Mouse (Mus musculus) ES-E14 (cell line): ENCODE results near the gene Tbc1d16.

Source experiments
- MAFK ChIP-seq: IDR thresholded peaks from 2 replicates; pipeline ENCODE4 v1.6.1; 2014; ENCODE audit warnings: mild to moderate bottlenecking, low read depth, low read length, inconsistent platforms; ENCODE audit not compliant: insufficient read depth
- ZC3H11A ChIP-seq: IDR thresholded peaks from 2 replicates; pipeline ENCODE4 v1.6.1; 2012; ENCODE audit warnings: low read depth, mild to moderate bottlenecking, inconsistent platforms, low read length, borderline replicate concordance
- ZNF384 ChIP-seq: IDR thresholded peaks from 2 replicates; pipeline ENCODE4 v1.6.1; 2012; ENCODE audit warnings: low read depth, low read length, inconsistent platforms

GRCm38 (mm10) chr11:119203423-119203822, 24.9 kb downstream of the Tbc1d16 start:
- TF ChIP-seq ZC3H11A (no peak), ZNF384 (no peak), MAFK (no peak)
